Mouse (Mus musculus) erythroblast, embryonic 14.5 days (primary cell): ENCODE measurements around the gene Aim2.

Experiments
- GATA1 ChIP-seq: IDR thresholded peaks from 2 replicates; pipeline ENCODE4 v1.6.1; 2012; ENCODE audit warnings: low read length, inconsistent platforms, mixed read lengths
- TAL1 ChIP-seq: IDR thresholded peaks from 3 replicates; pipeline ENCODE4 v1.6.1; 2012; ENCODE audit warnings: low read length, inconsistent platforms, mixed read lengths

DNA sequence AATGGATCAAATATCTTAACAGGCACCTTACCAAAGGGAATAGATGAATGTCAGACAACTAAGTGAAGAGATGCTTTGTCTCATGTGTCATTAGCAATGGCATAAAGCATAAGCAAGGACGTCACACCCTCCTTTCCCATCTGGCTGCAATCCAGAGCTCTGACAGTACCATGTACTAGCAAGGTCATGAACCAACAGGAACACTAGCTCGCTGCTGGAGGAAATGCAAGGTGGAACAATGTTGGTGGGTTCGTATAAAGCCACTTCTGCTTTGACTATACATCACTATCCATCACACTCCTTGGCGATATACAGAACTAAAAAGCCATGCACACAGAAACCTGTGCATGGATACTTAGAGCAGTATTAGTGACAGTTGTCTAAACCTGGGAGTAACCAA, 96.4 kb downstream of the Aim2 start:
- no peak for TF ChIP-seq TAL1
- TF ChIP-seq GATA1 = no peak
